In genomic region chr1:38866242-38866641, GRCm38 (mm10) we compare ENCODE assay signal across 26 mouse cellular contexts. TPM values are rescaled to one million over a fixed set of nuclear protein-coding genes. Genes with fewer than 3 reads are reported as not detected.
"Had no signal": no experiment of that assay in that cellular context is flagged by ENCODE, and none has a peak within 500 bp of the region (broad histone marks: within the 10 kb centered on the region; RNA-seq: fewer than 3 reads in every experiment).

No protein-coding gene starts in this region.

- H3K9ac ChIP-seq: intestine, embryonic 15.5 days; kidney, embryonic 15.5 days; liver, embryonic 12.5 days; liver, embryonic 15.5 days; lung, embryonic 15.5 days; midbrain, embryonic 13.5 days; neural tube, embryonic 13.5 days; stomach, embryonic 15.5 days had no signal

- H3K27ac ChIP-seq: intestine, embryonic 15.5 days; kidney, embryonic 15.5 days; layer of hippocampus, adult 2 months; liver, embryonic 12.5 days; liver, embryonic 15.5 days; lung, embryonic 15.5 days; midbrain, embryonic 10.5 days; midbrain, embryonic 13.5 days; neural tube, embryonic 13.5 days; stomach, embryonic 15.5 days had no signal

- ATAC-seq: intestine, embryonic 15.5 days; liver, embryonic 12.5 days; midbrain, embryonic 13.5 days; midbrain, embryonic 16.5 days had no signal

- H3K9me3 ChIP-seq: intestine, embryonic 15.5 days; kidney, embryonic 15.5 days; liver, embryonic 12.5 days; liver, embryonic 15.5 days; lung, embryonic 15.5 days; megakaryocyte, embryonic 14.5 days; midbrain, embryonic 10.5 days; midbrain, embryonic 13.5 days; neural tube, embryonic 13.5 days; stomach, embryonic 15.5 days had no signal

- H3K27me3 ChIP-seq: intestine, embryonic 15.5 days; kidney, embryonic 15.5 days; liver, embryonic 12.5 days; liver, embryonic 15.5 days; lung, embryonic 15.5 days; midbrain, embryonic 13.5 days; neural tube, embryonic 13.5 days; stomach, embryonic 15.5 days had no signal

- H3K4me3 ChIP-seq: intestine, embryonic 15.5 days; kidney, embryonic 15.5 days; layer of hippocampus, adult 2 months; liver, embryonic 12.5 days; liver, embryonic 15.5 days; lung, embryonic 15.5 days; megakaryocyte, embryonic 14.5 days; midbrain, embryonic 10.5 days; midbrain, embryonic 13.5 days; myocyte; neural tube, embryonic 13.5 days; stomach, embryonic 15.5 days had no signal

- DNase-seq: kidney, adult 11 months; kidney, adult 8-10 months; kidney, postnatal 10 days; kidney, postnatal 4 days; layer of hippocampus, adult 9-11 months; liver; lung, adult 18-20 months; lung, postnatal 10 days; lung, postnatal 36 days; retina, postnatal 1 day; right cerebral cortex, postnatal 25 days; spleen, adult 18-20 months; thymus, postnatal 14 days had no signal

- H3K4me2 ChIP-seq: intestine, embryonic 15.5 days; kidney, embryonic 15.5 days; liver, embryonic 12.5 days; liver, embryonic 15.5 days; lung, embryonic 15.5 days; midbrain, embryonic 13.5 days; neural tube, embryonic 13.5 days; stomach, embryonic 15.5 days had no signal

- H3K36me3 ChIP-seq: intestine, embryonic 15.5 days; kidney, embryonic 15.5 days; liver, embryonic 12.5 days; liver, embryonic 15.5 days; lung, embryonic 15.5 days; stomach, embryonic 15.5 days had no signal

- H3K4me1 ChIP-seq: kidney, embryonic 15.5 days; liver, embryonic 12.5 days; liver, embryonic 15.5 days; lung, embryonic 15.5 days; megakaryocyte, embryonic 14.5 days; midbrain, embryonic 13.5 days; neural tube, embryonic 13.5 days; stomach, embryonic 15.5 days had no signal

RNA-seq across cellular contexts. Expression of gene Lonrf2, which starts 29.7 kb away (rescaled TPM):
- polyA plus RNA-seq: myocyte had no signal

RNA-seq across cellular contexts. Expression of gene Chst10, which starts 31.7 kb away (rescaled TPM):
- polyA plus RNA-seq: myocyte had no signal
